Mouse (Mus musculus) midbrain, embryonic 10.5 days (tissue): ENCODE data around the gene St3gal3. TPM values are rescaled to one million over a fixed set of nuclear protein-coding genes. Genes with fewer than 3 reads are reported as not detected.

ENCODE experiments used
- DNase-seq: peaks from one replicate; pipeline ENCODE4 v3.0.0-alpha.2; 2017; ENCODE audit warnings: low spot score
- H3K27ac ChIP-seq: fragments of 300-500 bp; sonication (generic); replicated peaks from 2 replicates; pipeline ENCODE4 v1.5.1; 2016; ENCODE audit warnings: mild to moderate bottlenecking
- H3K27me3 ChIP-seq: fragments of 300-500 bp; sonication (generic); 2 replicates; pipeline ENCODE4 v1.6.1; 2016; ENCODE audit warnings: low read depth, mild to moderate bottlenecking; ENCODE audit not compliant: poor library complexity, severe bottlenecking
- H3K36me3 ChIP-seq: fragments of 300-500 bp; sonication (generic); 2 replicates; pipeline ENCODE4 v1.6.1; 2016; ENCODE audit warnings: mild to moderate bottlenecking, moderate library complexity
- H3K4me1 ChIP-seq: fragments of 300-500 bp; sonication (generic); 2 replicates; pipeline ENCODE4 v1.6.1; 2016
- H3K4me3 ChIP-seq: fragments of 300-500 bp; sonication (generic); 2 replicates; pipeline ENCODE4 v1.5.1; 2016; ENCODE audit warnings: mild to moderate bottlenecking, moderate library complexity
- H3K9me3 ChIP-seq: fragments of 300-500 bp; sonication (generic); replicated peaks from 2 replicates; pipeline ENCODE4 v1.6.1; 2016; ENCODE audit warnings: mild to moderate bottlenecking
- WGBS: fragments of 180-500 bp; shearing (Covaris S2); methylation state at CpG from one replicate; pipeline ENCODE4 v1.1.7; 2016; 5-methylcytosine and 5-hydroxymethylcytosine counted together
- polyA plus RNA-seq: library from polyadenylated mRNA; unstranded; fragments of >200 nt; fragmentation: Nextera tagmentation; extraction: Ambion mirVana; gene quantifications from 2 replicates; pipeline ENCODE4 v1.2.1, GENCODE M21; 2016

Gene St3gal3
- 7.3 and 7.8 TPM in 2 replicates for polyA plus RNA-seq

DNA sequence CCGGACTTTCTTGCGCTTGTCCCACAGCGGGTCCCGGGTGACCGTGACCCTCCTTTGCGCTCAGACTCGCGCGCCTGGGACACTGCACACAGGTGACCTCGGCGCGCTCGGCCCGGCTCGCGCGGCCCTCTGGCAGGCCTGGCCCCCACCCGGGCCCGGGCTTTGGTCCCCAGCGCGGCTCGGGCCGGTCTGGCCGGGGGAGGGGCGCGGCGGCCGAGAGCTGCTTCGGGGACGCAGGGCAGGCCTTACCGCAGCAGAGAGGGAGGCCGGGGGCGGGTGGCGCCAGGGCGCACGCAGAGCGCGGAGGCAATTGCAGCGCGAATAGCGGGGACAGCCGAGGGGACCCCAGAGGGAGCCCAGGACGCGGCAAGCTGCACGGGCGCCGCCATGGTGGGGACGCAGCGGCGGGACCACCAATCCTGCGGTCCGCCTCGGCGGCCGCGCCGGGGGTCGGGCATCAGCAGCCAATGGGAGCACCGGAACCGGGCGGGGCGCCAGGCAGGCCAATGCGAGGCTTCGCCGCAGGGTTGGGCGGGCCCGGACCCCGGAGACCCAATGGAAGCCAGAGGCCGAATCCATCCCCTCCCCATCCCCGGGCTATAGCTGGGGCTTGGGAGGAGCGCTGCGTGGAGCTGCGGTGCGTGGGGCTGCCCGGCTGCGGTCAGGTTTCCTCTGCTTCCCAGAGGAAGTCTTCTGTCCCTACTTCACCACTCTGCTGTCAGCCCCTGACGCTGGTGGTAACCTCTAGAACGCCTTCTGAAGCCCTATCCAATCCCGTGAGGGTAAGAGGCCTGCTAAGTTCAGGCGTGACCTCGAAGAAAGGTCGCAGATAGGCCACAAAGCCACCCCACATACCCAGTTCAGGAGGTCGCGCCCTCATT lies at the start of gene St3gal3:
Gene St3gal3, minus strand, starts transcription at position 430 of the 881 bp plus-strand sequence.
- no peaks in the 10 kb centered on the region for H3K9me3 ChIP-seq
- peak; percentile 97 for DNase-seq
- no peaks in the 10 kb centered on the region for H3K27me3 ChIP-seq
- H3K4me1 ChIP-seq: peaks cover 22% of the 10 kb centered on the region
- under 1% methylated on average over 84 of the region's 84 CpGs for WGBS
- peak within 1 kb of the TSS; percentile 94 for H3K27ac ChIP-seq
- peak within 1 kb of the TSS; percentile 95 for H3K4me3 ChIP-seq
- H3K36me3 ChIP-seq: peaks cover 38% of the 10 kb centered on the region

- peaks cover 20% of the 10 kb centered on the region for H3K36me3 ChIP-seq
- 18% methylated on average over 17 of the region's 17 CpGs for whole genome bisulfite sequencing
- peak overlapping the region; percentile 93 for H3K27ac ChIP-seq
- H3K9me3 ChIP-seq: no peaks in the 10 kb centered on the region
- H3K4me3 ChIP-seq: peak overlapping the region; percentile 83
- H3K4me1 ChIP-seq: peaks cover 18% of the 10 kb centered on the region
- no peaks in the 10 kb centered on the region for H3K27me3 ChIP-seq
- DNase-seq: no peak
Observed at GRCm38 (mm10) chr4:118180301-118181080, 45.8 kb upstream of the St3gal3 start.

GRCm38 (mm10) chr4:118179467-118180300 lies 45.0 kb upstream of the St3gal3 start, which contains the start of gene Kdm4a:
Kdm4a (minus strand) TSS chr4:118180043.
- H3K4me3 ChIP-seq: peak within 1 kb of the TSS; percentile 83
- peak within 1 kb of the TSS; percentile 93 for H3K27ac ChIP-seq
- DNase-seq: peak; percentile 94
- no peaks in the 10 kb centered on the region for H3K9me3 ChIP-seq
- peaks cover 18% of the 10 kb centered on the region for H3K4me1 ChIP-seq
- peaks cover 28% of the 10 kb centered on the region for H3K36me3 ChIP-seq
- under 1% methylated on average over 38 of the region's 38 CpGs for WGBS
- H3K27me3 ChIP-seq: no peaks in the 10 kb centered on the region

- peaks cover 18% of the 10 kb centered on the region for H3K4me1 ChIP-seq
- peaks cover 35% of the 10 kb centered on the region for H3K36me3 ChIP-seq
- H3K4me3 ChIP-seq: peak overlapping the region; percentile 83
- peak overlapping the region; percentile 93 for H3K27ac ChIP-seq
- no peaks in the 10 kb centered on the region for H3K27me3 ChIP-seq
- no peak for DNase-seq
- WGBS: 4% methylated on average over 12 of the region's 12 CpGs
- H3K9me3 ChIP-seq: no peaks in the 10 kb centered on the region
Observed at GRCm38 (mm10) chr4:118178952-118179466, 44.3 kb upstream of the St3gal3 start.

DNA sequence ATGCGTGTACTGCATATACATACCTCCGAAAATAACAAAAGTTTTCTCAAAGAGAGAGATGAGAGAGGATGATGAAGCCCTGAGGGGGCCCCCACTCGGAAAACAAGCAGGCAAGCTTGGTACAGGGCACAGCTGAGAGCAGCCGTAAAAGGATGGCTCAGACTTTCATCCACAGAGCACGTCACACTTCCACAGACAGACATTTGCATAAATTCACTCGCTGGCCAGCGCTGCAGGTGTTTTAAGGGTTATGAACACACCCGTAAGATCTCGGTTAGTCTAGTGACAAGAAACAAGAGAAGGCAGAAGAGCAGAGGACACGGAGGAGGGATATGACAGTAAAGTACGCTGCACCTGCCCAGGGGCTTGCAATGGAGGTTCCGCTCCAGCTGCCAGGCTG lies 37.7 kb upstream of the St3gal3 start:
- Histone ChIP-seq H3K9me3 (no peaks in the 10 kb centered on the region), H3K4me3 (no peak overlapping the region), H3K27ac (no peak overlapping the region), H3K27me3 (no peaks in the 10 kb centered on the region), H3K36me3 (peaks cover 100% of the 10 kb centered on the region), H3K4me1 (no peaks in the 10 kb centered on the region)
- no peak for DNase-seq
- 94% methylated on average over 12 of the region's 12 CpGs for WGBS

DNA sequence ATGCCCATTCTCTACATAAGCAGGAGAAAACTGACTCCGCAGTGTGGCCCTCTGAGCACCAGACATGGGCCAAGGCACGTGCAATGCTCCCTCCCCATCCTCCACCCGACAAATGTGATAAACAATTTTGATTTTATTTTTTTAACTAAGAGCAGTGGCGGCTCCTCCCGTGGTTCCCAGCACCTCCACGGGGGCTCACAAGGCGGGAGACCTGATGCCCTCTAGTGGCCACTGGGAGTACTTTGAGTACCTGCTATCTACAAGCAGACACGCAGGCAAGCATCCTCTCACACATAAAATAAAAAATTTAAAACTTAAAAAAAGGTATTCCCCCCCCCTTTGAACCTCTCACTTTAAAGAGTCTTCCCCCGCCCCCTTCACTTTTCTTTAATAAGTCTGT lies 36.3 kb upstream of the St3gal3 start:
- Histone ChIP-seq H3K27me3 (no peaks in the 10 kb centered on the region), H3K4me1 (no peaks in the 10 kb centered on the region), H3K27ac (no peak overlapping the region), H3K36me3 (peaks cover 100% of the 10 kb centered on the region), H3K9me3 (no peaks in the 10 kb centered on the region), H3K4me3 (no peak overlapping the region)
- DNase-seq: peak; percentile 25
- 87% methylated on average over 9 of the region's 9 CpGs for WGBS

DNA sequence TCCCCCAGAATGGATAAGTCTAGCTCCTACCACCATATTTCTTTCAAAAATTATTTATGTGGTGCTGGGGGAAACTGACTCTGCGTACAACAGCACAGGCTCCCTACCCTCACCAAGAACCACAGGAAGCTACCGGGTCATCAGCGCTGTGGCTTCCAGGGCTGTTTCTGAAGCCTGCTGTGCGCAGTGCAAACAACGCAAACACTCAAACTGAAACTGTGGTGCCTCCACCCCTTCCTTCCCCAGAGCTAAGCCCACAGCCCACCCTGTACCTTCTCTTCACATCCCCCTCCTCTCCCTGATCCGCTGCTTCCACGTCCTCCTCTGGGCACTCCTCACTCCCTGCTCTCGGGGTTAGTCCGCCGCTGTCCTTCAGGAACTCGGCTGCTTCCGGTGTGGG lies 27.4 kb upstream of the St3gal3 start:
- Histone ChIP-seq H3K4me3 (no peak overlapping the region), H3K36me3 (peaks cover 99% of the 10 kb centered on the region), H3K27me3 (no peaks in the 10 kb centered on the region), H3K27ac (no peak overlapping the region), H3K9me3 (no peaks in the 10 kb centered on the region), H3K4me1 (no peaks in the 10 kb centered on the region)
- WGBS: 95% methylated on average over 12 of the region's 12 CpGs
- DNase-seq: no peak

GRCm38 (mm10) chr4:118157666-118158065 lies 23.0 kb upstream of the St3gal3 start:
- H3K27me3 ChIP-seq: no peaks in the 10 kb centered on the region
- H3K4me1 ChIP-seq: no peaks in the 10 kb centered on the region
- WGBS: 95% methylated on average over 3 of the region's 3 CpGs
- H3K4me3 ChIP-seq: no peak overlapping the region
- H3K9me3 ChIP-seq: no peaks in the 10 kb centered on the region
- peaks cover 99% of the 10 kb centered on the region for H3K36me3 ChIP-seq
- no peak for DNase-seq
- H3K27ac ChIP-seq: no peak overlapping the region

DNA sequence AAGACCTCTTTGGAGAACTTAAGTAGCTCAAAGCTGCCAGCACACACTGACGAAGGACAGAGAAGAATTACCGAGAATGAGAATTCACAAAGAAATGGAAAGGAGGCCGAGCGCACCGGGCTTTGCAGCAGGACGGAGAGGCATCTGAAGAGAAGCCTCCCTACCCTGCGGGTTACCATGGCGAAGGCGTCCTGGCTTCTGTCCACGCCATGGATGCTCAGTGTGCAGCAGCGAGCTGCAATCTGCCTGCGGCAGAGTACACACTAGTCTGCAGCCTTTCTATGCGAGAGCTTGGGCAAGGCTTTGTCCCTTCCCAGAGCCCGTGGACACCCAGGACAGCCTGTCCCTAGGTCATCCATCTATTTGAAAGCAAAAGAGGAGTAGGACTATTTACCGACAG lies 21.8 kb upstream of the St3gal3 start:
- Histone ChIP-seq H3K4me3 (no peak overlapping the region), H3K27ac (no peak overlapping the region), H3K4me1 (no peaks in the 10 kb centered on the region), H3K27me3 (no peaks in the 10 kb centered on the region), H3K9me3 (no peaks in the 10 kb centered on the region), H3K36me3 (peaks cover 99% of the 10 kb centered on the region)
- no peak for DNase-seq
- WGBS: 89% methylated on average over 15 of the region's 15 CpGs

- no peak for DNase-seq
- Histone ChIP-seq H3K9me3 (no peaks in the 10 kb centered on the region), H3K36me3 (peaks cover 99% of the 10 kb centered on the region), H3K27me3 (no peaks in the 10 kb centered on the region), H3K4me3 (no peak overlapping the region), H3K4me1 (no peaks in the 10 kb centered on the region), H3K27ac (no peak overlapping the region)
- WGBS: 94% methylated on average over 5 of the region's 5 CpGs
Observed at GRCm38 (mm10) chr4:118154889-118155288, 20.2 kb upstream of the St3gal3 start.

DNA sequence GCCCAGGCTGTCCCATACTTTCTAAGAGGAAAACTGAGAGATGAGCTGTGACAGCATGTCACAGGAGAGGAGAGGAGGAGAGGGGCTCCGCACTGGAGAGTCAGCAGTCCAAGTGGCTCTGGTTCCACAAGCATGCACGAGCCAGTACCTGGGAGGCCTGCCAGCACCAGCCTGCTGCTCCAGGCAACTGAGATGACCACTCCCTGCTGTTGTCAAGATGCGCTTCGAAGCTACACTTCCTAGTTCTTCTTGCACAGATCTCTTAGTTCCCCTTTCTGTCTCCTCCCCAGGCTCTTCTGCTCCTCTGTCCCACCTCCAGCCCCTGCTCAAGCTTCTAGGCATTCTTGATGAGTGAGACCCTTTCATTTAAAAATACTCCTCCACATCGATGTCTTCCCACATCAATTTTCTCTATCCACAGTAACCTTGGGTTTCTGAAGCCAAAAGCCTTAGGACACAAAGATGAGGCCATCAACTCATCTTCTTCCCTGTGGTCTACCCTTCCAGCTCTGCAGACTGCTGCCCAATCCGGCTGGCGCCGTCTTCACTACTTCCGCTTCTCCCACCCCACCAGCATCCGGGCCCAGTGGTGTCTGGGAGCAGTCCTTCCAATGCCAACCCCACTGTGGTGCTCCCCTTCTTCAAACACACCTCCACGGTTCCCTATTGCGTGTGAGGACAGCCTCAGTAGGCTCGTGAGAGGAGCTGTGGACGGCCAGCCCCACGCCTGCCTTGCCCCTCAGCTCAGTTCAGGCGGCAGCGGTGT lies 17.5 kb upstream of the St3gal3 start:
- no peaks in the 10 kb centered on the region for H3K4me1 ChIP-seq
- no peaks in the 10 kb centered on the region for H3K9me3 ChIP-seq
- WGBS: 93% methylated on average over 17 of the region's 17 CpGs
- no peak overlapping the region for H3K4me3 ChIP-seq
- H3K36me3 ChIP-seq: peaks cover 100% of the 10 kb centered on the region
- no peaks in the 10 kb centered on the region for H3K27me3 ChIP-seq
- no peak overlapping the region for H3K27ac ChIP-seq
- DNase-seq: no peak
